Mouse (Mus musculus) lung, embryonic 15.5 days (tissue): ENCODE results near the gene Gm5168. TPM values are rescaled to one million over a fixed set of nuclear protein-coding genes. Genes with fewer than 3 reads are reported as not detected.
"Not testable (repeated sequence)": the region's sequence is repeated elsewhere in the genome, so short reads cannot be mapped to it uniquely, and the experiment has no call there.

Experiments
- ATAC-seq: fragments of 200-750 bp; cut with Nextera tagmentation; 2 replicates; pipeline ENCODE4 v1.8.0; 2017; ENCODE audit warnings: moderate number of reproducible peaks, borderline replicate concordance; ENCODE audit not compliant: low FRiP score, low TSS enrichment; ENCODE audit errors: extremely low read depth
- H3K27ac ChIP-seq: fragments of 300-500 bp; sonication (generic); 2 replicates; pipeline ENCODE4 v1.5.1; 2015; ENCODE audit warnings: moderate library complexity, mild to moderate bottlenecking, inconsistent platforms
- H3K27me3 ChIP-seq: fragments of 300-500 bp; sonication (generic); 2 replicates; pipeline ENCODE4 v1.6.1; 2015; ENCODE audit warnings: inconsistent platforms
- H3K36me3 ChIP-seq: fragments of 300-500 bp; sonication (generic); 2 replicates; pipeline ENCODE4 v1.6.1; 2015; ENCODE audit warnings: inconsistent platforms
- H3K4me1 ChIP-seq: fragments of 300-500 bp; sonication (generic); 2 replicates; pipeline ENCODE4 v1.6.1; 2015; ENCODE audit warnings: inconsistent platforms
- H3K4me2 ChIP-seq: fragments of 300-500 bp; sonication (generic); 2 replicates; pipeline ENCODE4 v1.6.1; 2015; ENCODE audit warnings: inconsistent platforms, mild to moderate bottlenecking, moderate library complexity
- H3K4me3 ChIP-seq: fragments of 300-500 bp; sonication (generic); 2 replicates; pipeline ENCODE4 v1.5.1; 2015; ENCODE audit warnings: mild to moderate bottlenecking, inconsistent platforms
- H3K9ac ChIP-seq: fragments of 300-500 bp; sonication (generic); 2 replicates; pipeline ENCODE4 v1.6.1; 2015; ENCODE audit warnings: inconsistent platforms
- H3K9me3 ChIP-seq: fragments of 300-500 bp; sonication (generic); 2 replicates; pipeline ENCODE4 v1.6.1; 2016; ENCODE audit warnings: inconsistent platforms
- WGBS: fragments of 180-500 bp; shearing (Covaris S2); methylation state at CpG from one replicate; pipeline ENCODE4 v1.1.7; 2015; 5-methylcytosine and 5-hydroxymethylcytosine counted together
- polyA plus RNA-seq: library from polyadenylated mRNA; unstranded; fragments of >200 nt; fragmentation: Nextera tagmentation; extraction: Ambion mirVana; gene quantifications from 2 replicates; pipeline ENCODE4 v1.2.1, GENCODE M21; 2015

Gene Gm5168
- not detected in 2 replicates for polyA plus RNA-seq

GRCm38 (mm10) chrX:26050941-26051340 lies at the start of gene Gm5168:
Gene Gm5168, minus strand, starts transcription at chrX:26051041.
- not testable (repeated sequence) for H3K27ac ChIP-seq, H3K36me3 ChIP-seq, H3K4me2 ChIP-seq, H3K9ac ChIP-seq, ATAC-seq, H3K4me3 ChIP-seq, H3K9me3 ChIP-seq, H3K27me3 ChIP-seq, H3K4me1 ChIP-seq
- no CpG with 5 or more reads among the region's 3 CpGs for WGBS

Other genes with a start within 250 kb of the Gm5168 start
- not detected in 2 replicates for gene Gm2012, start 180.3 kb upstream of the Gm5168 start, polyA plus RNA-seq